Mouse (Mus musculus) thymus, postnatal 25 days (tissue): ENCODE data around the gene Chaf1b.

Source experiments
- DNase-seq: peaks from one replicate; pipeline ENCODE4 v3.0.0; 2022

Chaf1b gene

DNA sequence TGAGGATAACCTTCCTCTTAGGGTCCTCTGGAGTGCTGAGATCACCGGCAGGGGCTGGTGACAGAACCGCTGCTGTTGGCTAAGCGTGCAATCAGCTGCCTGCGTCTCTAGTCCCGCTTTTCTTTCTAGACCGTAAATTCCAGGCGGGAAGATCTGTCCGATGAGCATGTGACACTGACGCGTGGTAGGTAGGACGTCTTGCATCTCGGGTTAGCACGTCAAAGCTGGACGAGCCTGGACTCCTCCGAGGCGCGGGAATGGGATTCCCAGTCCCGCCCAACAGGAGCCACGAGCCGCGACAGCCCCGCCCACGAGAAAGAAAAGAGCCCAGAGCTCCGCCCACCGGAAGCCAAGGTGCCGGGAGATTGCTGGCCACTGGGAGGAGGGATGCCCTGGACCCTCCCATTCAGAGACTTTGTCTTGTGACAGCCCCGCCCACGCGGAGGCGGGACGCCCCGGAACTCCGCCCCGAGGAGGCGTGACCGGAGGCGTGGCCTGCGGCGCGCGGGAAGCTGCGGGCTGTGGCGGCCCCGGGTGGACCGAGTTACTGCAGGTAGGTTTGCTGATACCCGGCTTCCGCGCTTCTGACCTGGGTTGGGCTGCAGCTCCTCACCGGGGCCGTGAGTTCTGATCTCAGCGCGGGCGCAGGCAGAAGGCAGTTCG lies at the start of gene Chaf1b:
Gene Chaf1b, plus strand, starts transcription at position 479 of the 663 bp plus-strand sequence.
- peak; percentile 99 for DNase-seq

DNA sequence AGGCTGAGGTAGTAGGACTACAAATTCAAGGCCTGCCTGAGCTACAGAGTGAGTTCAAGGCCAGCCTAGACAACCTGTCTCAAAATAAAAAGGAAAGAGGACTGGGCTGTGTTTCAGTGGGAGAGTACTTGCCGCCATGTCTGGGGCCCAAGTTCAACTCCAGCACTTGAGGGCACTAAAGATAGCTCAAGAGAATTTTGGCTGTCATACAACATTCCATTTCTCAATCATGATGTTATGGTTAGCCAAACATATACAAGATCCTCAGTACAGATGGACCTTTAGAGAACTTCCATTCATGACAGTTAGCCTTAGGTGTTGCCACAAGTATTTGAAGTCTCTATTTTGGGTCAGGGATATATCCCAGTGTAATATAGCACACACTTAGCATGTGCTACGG lies 49.6 kb upstream of the Chaf1b start:
- no peak for DNase-seq

DNA sequence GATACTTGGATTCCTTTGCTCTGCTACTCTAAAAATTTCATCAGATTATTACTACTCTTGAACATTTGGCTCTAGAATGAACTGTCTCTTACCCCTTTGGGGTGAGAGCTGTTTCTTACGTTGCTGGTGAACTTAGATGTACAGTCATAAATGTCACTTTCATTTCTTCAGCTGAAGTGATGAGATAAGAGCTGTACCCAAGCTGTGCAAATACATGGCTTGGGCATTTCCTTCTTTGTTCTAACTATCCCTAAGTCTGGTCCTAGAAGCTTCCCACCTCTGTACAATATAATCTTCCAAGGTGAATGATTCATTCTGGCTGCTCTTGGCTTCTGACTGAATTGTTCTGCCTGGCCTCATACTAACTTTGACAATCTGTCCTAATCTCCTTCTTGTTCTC lies 44.7 kb upstream of the Chaf1b start:
- DNase-seq: no peak

DNA sequence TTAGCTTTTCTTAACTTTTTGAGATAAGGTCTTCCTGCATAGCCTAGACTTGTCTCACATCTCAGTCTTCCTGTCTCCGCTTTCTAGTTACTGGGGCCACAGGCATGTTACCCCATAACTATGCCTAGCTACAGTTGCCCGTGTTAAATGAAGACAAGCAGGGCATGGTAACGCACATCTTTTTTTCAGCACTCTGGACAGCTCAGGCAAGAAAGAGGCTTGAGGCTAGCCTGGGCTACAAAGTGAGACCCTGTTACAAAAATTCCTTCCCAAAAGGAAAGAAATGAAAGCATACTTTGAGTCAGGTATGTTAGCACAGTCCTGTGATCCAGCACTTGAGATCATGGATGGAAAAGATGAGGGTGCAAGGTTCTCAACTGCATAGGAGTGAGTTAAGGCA lies 33.2 kb upstream of the Chaf1b start:
- no peak for DNase-seq

DNA sequence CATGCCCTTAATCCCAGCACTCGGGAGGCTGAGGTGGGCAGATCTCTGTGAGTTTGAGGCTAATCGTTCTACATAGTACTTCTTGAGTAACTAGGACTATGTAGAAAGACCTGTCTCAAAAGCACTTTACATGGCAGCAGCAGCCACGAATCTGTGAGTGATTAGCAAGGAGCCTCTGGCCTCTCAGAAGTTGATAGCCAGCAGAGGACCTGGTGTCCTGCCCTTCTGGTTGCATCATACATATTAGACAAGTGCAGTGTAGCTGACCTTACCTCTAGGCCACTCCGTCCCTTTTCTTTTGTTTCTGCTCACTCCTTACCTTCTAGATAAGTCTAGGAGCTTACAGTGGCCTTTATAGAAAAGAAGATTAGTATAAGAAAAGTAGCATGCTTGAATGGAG lies 23.7 kb upstream of the Chaf1b start:
- no peak for DNase-seq

DNA sequence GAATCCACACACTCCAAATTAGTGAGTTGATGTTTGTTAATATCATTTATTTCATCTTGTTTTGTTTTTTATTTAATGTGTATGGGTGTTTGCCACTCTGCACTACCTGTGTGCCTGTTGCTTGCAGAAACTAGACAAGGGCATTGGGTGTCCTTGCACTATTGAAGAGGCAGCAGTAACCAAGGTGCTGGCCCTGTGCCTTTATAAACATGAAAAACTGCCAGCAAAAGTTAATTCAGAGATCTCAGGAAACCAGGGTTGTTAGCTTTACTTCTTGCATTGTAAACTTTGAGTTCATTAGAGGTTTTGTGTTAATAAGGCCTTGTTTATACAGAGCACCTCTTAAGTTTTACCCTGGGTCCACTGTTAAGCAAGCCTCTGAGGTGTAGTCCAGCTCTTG lies 23.0 kb upstream of the Chaf1b start:
- DNase-seq: no peak

DNA sequence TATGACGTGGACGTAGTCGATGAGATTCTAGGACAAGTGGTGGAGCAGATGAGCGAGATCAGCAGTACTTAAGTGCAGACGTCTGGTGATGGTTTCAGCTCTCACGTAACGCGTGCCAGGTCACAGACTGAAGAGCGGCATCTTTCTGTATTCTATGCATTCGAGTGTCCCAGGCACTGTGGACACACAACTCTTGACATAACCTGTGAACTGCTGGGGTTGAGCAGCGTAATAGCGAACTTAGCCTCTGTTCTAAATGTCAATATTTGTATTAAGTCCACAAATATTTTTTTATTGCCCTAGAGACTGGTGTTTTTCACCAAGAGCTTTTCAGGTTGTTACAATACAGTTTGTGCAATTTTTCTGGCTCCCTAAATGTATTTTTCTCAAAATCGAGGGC lies 8.9 kb upstream of the Chaf1b start:
- no peak for DNase-seq

DNA sequence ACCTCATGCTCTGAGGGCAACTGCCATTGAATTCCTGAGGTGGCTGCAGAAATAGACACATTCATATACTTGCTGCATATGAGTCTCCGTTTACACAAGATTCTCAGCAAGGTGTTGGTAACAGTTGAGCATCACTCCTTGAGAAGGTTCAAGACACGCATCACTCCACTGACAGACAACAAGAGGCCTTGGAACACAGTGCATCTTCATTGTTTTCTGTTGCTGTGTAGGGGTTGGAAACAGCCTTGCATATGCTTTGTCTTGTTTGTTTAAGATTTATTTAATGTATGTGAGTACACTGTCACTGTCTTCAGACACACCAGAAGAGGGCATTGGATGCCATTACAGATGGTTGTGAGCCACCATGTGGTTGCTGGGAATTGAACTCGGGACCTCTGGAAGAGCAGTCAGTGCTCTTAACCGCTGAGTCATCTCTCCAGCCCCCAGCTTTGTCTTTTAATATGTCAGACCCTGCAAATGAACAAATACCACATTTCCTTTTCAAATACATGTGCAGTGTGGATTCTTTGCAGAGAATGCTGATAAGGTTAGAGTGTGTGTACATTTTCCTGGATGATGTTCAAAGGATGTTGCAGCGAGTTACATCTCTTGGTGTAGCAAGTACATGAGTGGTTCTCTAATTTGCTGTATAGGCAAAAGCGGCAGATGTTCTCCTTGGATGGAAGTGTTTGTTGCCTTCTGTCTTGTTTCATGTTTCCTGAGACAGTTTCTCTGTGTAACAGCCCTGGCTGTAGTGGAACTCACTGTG lies 5.9 kb upstream of the Chaf1b start:
- DNase-seq: no peak

DNA sequence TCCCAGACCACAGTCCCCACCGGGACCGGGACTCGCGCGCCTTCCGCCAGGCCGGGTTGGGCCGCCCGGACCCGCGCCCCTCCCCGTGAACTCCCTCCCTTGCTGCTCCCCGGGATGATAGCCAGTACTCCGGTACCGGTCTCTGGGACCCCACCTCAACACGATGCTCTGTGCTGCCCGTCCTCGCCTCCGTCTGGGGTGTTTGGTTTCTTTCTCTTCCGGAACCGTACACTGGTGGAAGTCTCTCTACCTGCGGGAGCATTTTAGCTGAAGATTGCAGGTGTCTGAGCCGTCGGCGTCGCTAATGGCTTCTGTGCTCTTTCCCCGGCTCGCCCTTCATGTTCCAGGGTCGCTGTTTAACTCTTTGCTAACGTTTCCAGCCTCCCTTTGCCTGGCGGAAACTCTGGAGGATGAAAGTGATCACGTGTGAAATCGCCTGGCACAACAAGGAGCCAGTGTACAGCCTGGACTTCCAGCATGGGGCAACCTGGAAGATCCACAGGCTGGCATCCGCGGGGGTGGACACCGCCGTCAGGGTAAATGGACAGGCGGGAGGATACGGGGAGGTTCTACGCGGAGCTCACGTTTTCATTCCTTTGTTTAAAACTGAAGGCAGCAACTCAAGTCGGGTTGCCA lies 503 bp downstream of the Chaf1b start:
- DNase-seq: peak; percentile 20

DNA sequence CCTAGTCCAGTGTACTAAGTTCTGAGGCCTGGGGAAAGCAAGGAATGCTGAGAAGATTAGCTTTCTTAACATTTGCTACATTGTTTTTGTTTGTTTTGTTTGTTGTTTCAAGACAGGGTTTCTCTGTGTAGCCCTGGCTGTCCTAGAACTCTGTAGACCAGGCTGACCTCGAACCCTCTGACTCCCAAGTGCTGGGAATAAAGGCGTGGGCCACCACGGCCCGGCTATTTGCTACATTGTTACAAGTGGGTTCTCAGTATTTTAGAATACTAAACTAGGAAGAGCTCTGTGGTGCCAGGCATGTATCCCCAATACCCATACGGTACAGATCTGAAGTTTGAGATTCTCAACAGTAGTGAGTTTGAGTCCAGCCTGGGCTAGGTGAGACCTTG lies 1.0 kb downstream of the Chaf1b start:
- no peak for DNase-seq

DNA sequence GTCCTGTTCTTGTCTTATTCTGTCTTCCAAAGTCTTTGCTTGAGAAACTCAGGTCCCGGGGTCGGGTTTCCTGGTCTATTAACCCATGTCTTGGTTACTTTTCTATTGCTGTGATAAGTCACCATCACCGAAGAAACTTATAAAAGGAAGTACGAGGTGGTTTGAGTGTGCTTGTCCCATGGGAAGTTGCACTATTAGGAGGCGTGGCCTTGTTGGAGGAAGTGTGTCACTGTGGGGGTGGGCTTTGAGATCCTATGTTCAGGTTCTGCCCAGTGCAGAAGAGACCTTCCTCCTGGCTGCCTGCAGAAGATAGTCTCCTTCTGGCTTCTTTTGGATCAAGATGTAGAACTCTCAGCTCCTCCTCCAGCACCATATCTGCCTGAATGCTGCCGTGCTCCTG lies 4.8 kb downstream of the Chaf1b start:
- DNase-seq: no peak

DNA sequence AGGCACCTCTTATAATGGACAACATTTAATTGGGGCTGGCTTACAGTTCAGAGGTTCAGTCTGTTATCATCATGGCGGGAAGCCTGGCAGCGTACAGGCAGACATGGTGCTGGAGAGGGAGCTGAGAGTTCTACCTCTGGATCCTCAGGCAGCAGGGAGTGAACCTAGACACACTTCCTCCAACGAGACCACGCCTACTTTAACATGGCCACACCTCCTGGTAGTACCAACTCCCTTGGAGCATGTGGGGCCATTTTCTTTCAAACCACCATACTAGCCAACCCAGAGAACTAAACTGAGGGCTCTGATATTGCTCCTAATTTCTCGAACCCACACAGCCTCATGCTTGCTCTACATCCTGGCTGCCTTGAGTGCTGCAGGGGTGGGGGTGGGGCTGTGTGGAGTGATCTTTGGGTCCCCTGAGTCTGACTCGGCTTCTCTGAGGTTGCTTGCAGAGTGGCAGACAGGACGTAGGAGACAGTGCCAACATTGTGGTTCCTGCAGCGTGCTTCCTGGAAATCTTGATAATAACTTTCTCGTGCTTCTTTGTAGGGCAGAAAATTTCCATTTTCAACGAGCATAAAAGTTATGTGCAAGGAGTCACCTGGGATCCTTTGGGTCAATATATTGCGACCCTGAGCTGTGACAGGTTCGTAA lies 7.4 kb downstream of the Chaf1b start:
- DNase-seq: no peak

DNA sequence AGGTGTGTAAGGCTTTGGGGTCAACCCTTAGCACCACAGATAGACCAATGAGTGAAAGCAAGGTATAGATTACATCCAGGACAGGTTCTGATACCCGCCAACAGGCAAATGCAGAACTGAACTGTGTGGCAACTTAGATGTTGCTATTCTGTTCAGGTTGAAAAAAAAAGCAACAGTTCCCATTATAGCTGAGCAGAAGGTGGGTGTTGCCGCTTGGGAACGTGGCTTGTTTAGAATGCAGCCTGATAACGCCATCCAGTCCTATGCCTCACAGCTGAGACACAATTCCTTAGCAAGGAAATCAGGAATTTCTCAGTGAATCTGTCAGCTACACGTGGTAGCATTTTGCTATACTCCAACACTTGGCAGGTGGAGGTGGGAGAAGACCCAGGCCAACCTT lies 9.6 kb downstream of the Chaf1b start:
- no peak for DNase-seq

DNA sequence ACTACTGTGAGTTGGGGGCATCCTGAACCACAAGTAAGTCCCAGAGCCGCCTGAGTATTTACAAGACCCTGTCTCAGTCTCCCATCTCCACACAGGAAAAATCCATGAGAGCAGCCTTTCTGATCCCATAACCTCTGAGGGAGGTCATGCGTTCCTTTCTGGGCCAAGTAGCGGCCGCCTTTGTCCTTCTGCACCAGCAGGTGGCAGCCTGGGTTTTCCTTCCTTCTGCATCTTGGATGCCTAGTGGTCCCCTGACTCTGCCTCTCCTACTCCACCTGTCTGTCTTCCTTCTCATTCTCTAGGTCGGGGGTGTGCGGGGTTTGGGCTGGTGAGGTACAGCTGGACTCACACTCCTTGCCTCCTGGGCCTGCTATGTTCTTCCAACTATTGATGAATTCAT lies 19.3 kb downstream of the Chaf1b start:
- peak; percentile 31 for DNase-seq

DNA sequence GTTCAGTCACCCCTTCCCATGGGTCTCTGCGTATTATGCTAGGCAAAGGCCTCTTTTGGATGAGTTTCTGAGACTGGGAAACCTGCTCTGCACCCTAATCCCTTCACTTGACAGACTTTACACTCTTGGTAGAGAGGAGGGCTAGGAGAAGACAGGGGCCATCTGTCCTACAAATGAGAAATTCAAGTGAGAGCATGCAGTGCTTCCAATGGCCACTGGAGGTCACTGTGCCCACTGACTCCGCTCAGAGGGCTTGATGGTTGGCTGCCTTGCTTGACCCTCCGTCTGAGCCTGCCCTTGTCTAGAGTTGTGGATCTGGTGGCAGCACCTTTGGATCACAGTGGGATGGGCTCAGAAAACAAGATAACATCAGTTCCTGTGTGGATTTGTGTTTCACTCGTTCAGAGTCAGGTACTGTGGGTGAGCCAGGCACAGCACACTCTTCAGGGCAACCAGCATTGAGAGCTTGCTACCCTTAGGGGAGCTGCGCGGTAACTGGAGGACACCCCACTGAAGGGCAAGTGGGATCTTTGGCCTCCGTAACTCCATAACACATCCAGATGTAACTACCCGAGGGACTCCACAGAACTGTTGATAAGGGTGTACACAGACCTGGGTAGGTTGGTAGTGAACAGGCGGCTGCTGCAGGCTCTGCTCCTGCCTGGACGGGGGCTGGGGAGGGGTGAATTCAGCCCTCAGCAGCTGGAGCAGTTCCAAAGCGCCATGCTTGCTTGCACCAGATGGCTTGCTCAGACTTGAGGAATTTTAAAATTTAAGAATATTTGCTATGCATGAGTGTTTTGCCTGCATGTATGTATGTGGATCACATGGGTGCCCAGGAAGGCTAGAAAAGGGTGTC lies 22.7 kb downstream of the Chaf1b start:
- DNase-seq: peak; percentile 68

DNA sequence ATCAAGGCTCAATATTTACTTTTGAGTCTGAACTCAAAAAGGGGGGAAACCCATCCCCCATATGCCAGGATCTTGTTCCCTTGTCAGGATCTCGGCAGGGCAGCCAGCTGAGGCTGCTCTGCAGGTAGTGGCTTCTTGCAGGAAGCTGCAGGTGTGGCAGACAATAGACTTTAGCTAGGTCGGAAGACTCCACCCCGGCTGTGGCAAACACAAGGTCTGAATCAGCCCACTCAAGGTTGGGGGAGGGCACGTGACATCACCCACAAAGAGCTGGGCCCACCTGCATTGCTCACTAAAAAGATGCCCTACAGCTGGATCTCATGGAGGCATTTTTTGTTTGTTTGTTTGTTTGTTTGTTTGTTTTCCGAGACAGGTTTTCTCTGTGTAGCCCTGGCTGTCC lies 24.1 kb downstream of the Chaf1b start:
- peak; percentile 69 for DNase-seq

DNA sequence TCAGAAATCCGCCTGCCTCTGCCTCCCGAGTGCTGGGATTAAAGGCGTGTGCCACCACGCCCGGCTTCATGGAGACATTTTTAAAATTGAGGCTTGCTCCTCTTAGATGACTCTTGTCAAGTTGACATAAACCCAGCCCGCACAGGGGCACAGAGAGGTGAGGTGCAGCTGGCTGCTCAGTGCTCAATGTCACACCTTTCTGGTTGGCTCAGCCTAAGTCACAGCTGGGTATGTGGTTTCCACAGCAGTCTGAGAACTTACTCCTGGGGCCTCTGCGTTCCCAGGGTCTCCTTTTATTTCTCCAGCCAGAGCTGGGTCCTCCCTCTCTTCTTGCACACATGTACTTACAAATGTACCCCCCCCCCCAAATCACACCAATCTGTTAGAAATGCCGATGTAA lies 24.5 kb downstream of the Chaf1b start:
- peak; percentile 47 for DNase-seq

DNA sequence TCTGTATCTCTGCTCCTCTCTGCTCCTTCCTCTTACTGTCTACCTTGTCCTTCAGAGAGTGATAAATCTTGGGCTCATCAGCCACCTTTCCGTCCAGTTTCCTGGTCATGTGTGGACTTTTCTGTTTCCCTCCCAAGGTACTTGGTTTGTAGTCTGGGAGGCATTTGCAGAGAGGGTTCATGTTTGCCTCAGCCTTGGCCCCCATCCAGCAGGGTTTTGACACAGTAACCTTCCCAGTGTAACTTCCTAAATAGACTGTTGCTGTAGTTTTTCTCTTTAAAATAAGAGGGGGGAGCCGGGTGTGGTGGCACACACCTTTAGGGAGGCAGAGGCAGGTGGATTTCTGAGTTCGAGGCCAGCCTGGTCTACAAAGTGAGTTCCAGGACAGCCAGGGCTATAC lies 26.2 kb downstream of the Chaf1b start:
- no peak for DNase-seq

DNA sequence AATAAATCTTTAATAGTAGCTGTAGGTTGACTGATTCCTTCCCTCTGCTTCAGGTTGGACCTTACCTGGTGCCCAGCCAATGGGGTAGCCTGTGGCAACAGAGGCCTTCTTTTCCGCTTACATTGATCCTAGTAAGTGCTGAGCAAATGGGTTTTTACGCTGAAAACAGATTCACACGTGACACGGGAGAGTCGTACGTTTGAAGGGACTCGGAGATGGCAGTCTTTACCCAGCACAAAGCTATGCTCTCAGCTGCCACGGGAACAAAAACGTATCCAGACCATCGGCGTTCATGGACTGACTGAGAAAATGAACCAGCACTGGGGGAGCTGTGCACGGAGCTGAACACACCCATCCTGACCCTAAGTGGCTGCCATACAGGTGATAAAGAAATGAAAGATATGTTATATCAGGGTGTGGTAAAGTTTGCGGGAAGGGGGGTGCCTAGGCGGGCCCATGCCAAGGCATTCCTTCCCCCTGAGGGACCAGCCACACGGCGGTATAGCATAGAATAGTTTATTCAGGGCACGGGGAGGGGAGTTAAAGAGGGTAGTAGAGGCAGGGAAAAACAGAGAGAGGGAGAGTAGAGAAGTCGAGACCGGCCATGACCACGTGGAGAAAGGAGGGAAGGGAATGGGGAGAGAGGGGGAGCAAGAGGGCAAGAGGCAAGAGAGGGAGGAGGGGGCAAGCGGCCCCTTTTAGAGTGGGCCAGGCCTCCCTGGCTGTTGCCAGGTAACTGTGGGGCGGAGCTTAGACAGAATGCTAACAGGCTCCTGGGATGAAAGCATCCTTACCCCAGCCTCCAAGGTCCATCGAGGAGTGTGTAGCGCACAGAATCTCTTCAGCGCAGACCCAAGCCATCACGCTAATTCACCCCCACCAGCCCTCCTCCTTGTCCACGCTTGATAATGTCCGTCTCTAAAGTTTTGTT lies 27.3 kb downstream of the Chaf1b start:
- no peak for DNase-seq

DNA sequence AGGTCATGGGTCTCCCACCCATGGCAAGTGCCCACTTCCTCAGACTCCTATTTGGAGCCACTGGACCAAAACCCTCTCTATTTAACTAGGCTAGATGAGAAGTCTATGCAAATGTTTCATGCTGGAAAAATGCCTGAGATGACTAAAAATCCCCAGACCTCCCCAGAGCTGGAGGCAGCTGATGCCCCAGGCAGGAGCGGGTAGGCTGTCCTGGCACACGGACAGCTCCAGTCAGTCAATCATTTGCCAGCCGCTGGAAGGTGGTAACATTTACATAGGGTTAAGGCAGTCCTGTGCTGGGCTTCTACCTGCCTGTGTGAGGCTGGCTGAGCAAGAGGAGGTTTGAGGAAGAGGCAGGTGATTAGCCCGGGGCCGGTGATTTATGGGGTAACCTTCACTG lies 28.5 kb downstream of the Chaf1b start:
- no peak for DNase-seq

DNA sequence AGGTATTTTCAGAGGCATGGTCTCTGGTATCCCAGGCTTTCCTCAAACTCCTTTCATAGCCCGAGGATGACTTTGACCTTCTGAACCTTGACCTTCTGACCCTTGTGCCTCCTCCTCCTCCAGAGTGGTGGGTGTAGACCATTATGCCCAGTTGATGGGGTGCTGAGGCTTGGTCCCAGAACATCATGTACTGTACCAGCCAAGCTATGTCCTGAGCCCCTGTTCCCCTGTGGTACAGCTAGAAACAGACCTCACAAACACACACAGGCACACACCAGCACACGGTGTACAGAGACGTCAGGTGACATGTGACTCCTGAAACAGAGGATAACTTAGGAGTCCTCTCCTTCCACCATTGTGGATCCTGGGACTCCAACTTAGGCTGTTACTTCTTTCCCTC lies 29.1 kb downstream of the Chaf1b start:
- DNase-seq: no peak
